Mouse (Mus musculus): ENCODE results near the gene Emx1. TPM values are rescaled to one million over a fixed set of nuclear protein-coding genes. Genes with fewer than 3 reads are reported as not detected.

Gene Emx1
- polyA plus RNA-seq, 1 experiment from 2014 or later, result 0.10 TPM

GRCm38 (mm10) chr6:85206939-85207285, 19.7 kb downstream of the Emx1 start:
- no peaks in the 10 kb centered on the region for H3K9me3 ChIP-seq (ENCODE audit: control insufficient read depth, low read length)
- no peak overlapping the region for H3K27ac ChIP-seq (ENCODE audit: low read length)
- no peaks in the 10 kb centered on the region for H3K27me3 ChIP-seq (replicated peaks; ENCODE audit: control insufficient read depth, insufficient read depth, low read length)
- no peak overlapping the region for H3K4me3 ChIP-seq (ENCODE audit: low read length)
- ATAC-seq, result peak; percentile 58
- no peaks in the 10 kb centered on the region for H3K36me3 ChIP-seq (ENCODE audit: control insufficient read depth, insufficient read depth, low read length)
- H3K4me2 ChIP-seq (ENCODE audit: low read depth, low read length), result peak overlapping the region; percentile 13; the same call in 1 of the 2 replicates
- H3K9ac ChIP-seq (ENCODE audit: low read depth, low read length), result no peak overlapping the region
- 0 out of 2 replicates have a peak, but pooled peaks cover 4% of the 10 kb centered on the region for H3K4me1 ChIP-seq (ENCODE audit: control insufficient read depth, insufficient read depth, low read length)
- 44% methylated on average over 15 of the region's 15 CpGs for WGBS

DNA sequence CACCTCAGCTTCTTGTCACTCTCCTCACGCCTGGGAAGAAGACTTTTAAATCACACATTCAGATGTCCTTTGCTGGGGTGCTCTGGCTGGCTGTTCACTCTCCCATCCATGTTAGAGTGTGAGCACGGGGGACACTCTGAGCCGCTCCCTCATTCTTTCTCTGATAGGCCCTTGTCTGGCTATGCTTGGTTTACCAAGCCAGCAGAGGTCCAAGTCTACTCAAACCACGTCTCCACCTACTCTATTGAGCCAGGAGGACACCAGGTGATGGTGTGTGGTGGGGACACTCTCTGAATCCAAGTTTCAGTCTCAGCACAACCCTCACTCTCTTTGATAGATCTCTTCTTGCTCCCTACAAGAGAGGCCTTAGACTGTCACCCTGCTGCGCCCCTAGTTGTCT, 20.1 kb downstream of the Emx1 start:
- no peak overlapping the region for H3K27ac ChIP-seq (ENCODE audit: low read length)
- no peak for ATAC-seq
- no peaks in the 10 kb centered on the region for H3K36me3 ChIP-seq (ENCODE audit: control insufficient read depth, insufficient read depth, low read length)
- no peaks in the 10 kb centered on the region for H3K9me3 ChIP-seq (ENCODE audit: control insufficient read depth, low read length)
- no peak overlapping the region for H3K9ac ChIP-seq (ENCODE audit: low read depth, low read length)
- no peak overlapping the region for H3K4me2 ChIP-seq (ENCODE audit: low read depth, low read length)
- H3K4me3 ChIP-seq (ENCODE audit: low read length), result no peak overlapping the region
- WGBS, result 62% methylated on average over 5 of the region's 5 CpGs
- 0 out of 2 replicates have a peak, but pooled peaks cover 4% of the 10 kb centered on the region for H3K4me1 ChIP-seq (ENCODE audit: control insufficient read depth, insufficient read depth, low read length)
- H3K27me3 ChIP-seq (replicated peaks; ENCODE audit: control insufficient read depth, insufficient read depth, low read length), result no peaks in the 10 kb centered on the region

- no peak overlapping the region for H3K27ac ChIP-seq (ENCODE audit: low read length)
- H3K4me1 ChIP-seq (ENCODE audit: control insufficient read depth, insufficient read depth, low read length), result 0 out of 2 replicates have a peak, but pooled peaks cover 4% of the 10 kb centered on the region
- H3K27me3 ChIP-seq (replicated peaks; ENCODE audit: control insufficient read depth, insufficient read depth, low read length), result no peaks in the 10 kb centered on the region
- WGBS, result 80% methylated on average over 9 of the region's 9 CpGs
- no peak overlapping the region for H3K4me3 ChIP-seq (ENCODE audit: low read length)
- no peak overlapping the region for H3K4me2 ChIP-seq (ENCODE audit: low read depth, low read length)
- no peaks in the 10 kb centered on the region for H3K36me3 ChIP-seq (ENCODE audit: control insufficient read depth, insufficient read depth, low read length)
- ATAC-seq, result no peak
- no peaks in the 10 kb centered on the region for H3K9me3 ChIP-seq (ENCODE audit: control insufficient read depth, low read length)
- H3K9ac ChIP-seq (ENCODE audit: low read depth, low read length), result no peak overlapping the region
Observed at GRCm38 (mm10) chr6:85209226-85209967, 22.2 kb downstream of the Emx1 start.

DNA sequence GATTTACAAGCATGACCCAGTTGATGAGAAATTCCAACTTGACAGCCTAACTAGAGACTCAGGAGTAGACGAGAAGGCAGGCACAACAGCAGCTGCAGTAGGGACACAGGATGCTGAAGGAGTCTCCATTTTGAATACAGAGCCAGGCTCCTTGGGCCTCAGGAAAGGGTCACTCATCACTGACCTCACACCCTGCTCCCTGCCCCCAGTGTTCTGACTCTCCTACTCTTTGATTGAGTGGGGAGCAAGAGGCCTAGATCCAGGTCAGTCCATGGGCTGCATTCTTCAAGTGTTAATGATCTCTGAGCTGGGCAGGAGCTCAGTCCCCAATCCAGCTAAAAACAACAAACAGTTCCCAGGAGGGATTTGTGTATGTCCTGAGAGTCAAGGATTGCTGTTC, 23.4 kb downstream of the Emx1 start:
- no peak for ATAC-seq
- no peaks in the 10 kb centered on the region for H3K27me3 ChIP-seq (replicated peaks; ENCODE audit: control insufficient read depth, insufficient read depth, low read length)
- H3K27ac ChIP-seq (ENCODE audit: low read length), result no peak overlapping the region
- 41% methylated on average over 1 of the region's 1 CpGs for WGBS
- no peak overlapping the region for H3K9ac ChIP-seq (ENCODE audit: low read depth, low read length)
- H3K4me1 ChIP-seq (ENCODE audit: control insufficient read depth, insufficient read depth, low read length), result 0 out of 2 replicates have a peak, but pooled peaks cover 4% of the 10 kb centered on the region
- no peaks in the 10 kb centered on the region for H3K36me3 ChIP-seq (ENCODE audit: control insufficient read depth, insufficient read depth, low read length)
- no peak overlapping the region for H3K4me3 ChIP-seq (ENCODE audit: low read length)
- no peaks in the 10 kb centered on the region for H3K9me3 ChIP-seq (ENCODE audit: control insufficient read depth, low read length)
- H3K4me2 ChIP-seq (ENCODE audit: low read depth, low read length), result no peak overlapping the region

- no peak overlapping the region for H3K4me3 ChIP-seq (ENCODE audit: low read length)
- 72% methylated on average over 4 of the region's 4 CpGs for WGBS
- H3K9ac ChIP-seq (ENCODE audit: low read depth, low read length), result no peak overlapping the region
- H3K27ac ChIP-seq (ENCODE audit: low read length), result no peak overlapping the region
- ATAC-seq, result no peak
- no peaks in the 10 kb centered on the region for H3K9me3 ChIP-seq (ENCODE audit: control insufficient read depth, low read length)
- no peak overlapping the region for H3K4me2 ChIP-seq (ENCODE audit: low read depth, low read length)
- H3K27me3 ChIP-seq (replicated peaks; ENCODE audit: control insufficient read depth, insufficient read depth, low read length), result no peaks in the 10 kb centered on the region
- H3K36me3 ChIP-seq (ENCODE audit: control insufficient read depth, insufficient read depth, low read length), result no peaks in the 10 kb centered on the region
- H3K4me1 ChIP-seq (ENCODE audit: control insufficient read depth, insufficient read depth, low read length), result no peaks in the 10 kb centered on the region
Observed at GRCm38 (mm10) chr6:85218251-85218650, 31.0 kb downstream of the Emx1 start.

GRCm38 (mm10) chr6:85218684-85219445, 31.6 kb downstream of the Emx1 start:
- ATAC-seq, result no peak
- WGBS, result 45% methylated on average over 5 of the region's 5 CpGs
- H3K9me3 ChIP-seq (ENCODE audit: control insufficient read depth, low read length), result no peaks in the 10 kb centered on the region
- no peak overlapping the region for H3K4me3 ChIP-seq (ENCODE audit: low read length)
- H3K4me1 ChIP-seq (ENCODE audit: control insufficient read depth, insufficient read depth, low read length), result no peaks in the 10 kb centered on the region
- no peaks in the 10 kb centered on the region for H3K36me3 ChIP-seq (ENCODE audit: control insufficient read depth, insufficient read depth, low read length)
- no peak overlapping the region for H3K27ac ChIP-seq (ENCODE audit: low read length)
- no peaks in the 10 kb centered on the region for H3K27me3 ChIP-seq (replicated peaks; ENCODE audit: control insufficient read depth, insufficient read depth, low read length)
- H3K4me2 ChIP-seq (ENCODE audit: low read depth, low read length), result no peak overlapping the region
- no peak overlapping the region for H3K9ac ChIP-seq (ENCODE audit: low read depth, low read length)

DNA sequence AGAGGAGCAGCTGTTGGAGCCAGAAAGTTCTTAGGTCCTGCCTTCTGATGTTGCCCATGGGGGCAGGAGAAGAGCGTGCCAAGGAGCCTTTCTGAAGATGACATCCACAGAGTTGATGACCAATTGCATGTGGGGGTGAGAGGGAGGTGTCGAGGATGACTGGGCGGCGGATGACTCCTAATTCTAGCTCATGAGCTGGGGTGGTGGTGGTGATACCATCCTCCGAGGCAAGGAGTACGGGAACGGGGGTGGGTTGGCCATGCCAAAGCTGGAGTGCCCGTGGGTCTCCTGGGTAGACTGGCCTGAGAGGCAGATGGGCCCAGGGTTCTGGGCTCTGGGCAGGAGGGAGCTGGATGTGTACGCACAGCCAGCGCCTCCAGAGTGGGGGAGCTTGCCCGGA, 32.5 kb downstream of the Emx1 start:
- Histone ChIP-seq H3K4me1 (ENCODE audit: control insufficient read depth, insufficient read depth, low read length) (no peaks in the 10 kb centered on the region), H3K27ac (ENCODE audit: low read length) (no peak overlapping the region), H3K4me2 (ENCODE audit: low read depth, low read length) (no peak overlapping the region), H3K4me3 (ENCODE audit: low read length) (no peak overlapping the region), H3K36me3 (ENCODE audit: control insufficient read depth, insufficient read depth, low read length) (no peaks in the 10 kb centered on the region), H3K27me3 (replicated peaks; ENCODE audit: control insufficient read depth, insufficient read depth, low read length) (no peaks in the 10 kb centered on the region), H3K9ac (ENCODE audit: low read depth, low read length) (no peak overlapping the region), H3K9me3 (ENCODE audit: control insufficient read depth, low read length) (no peaks in the 10 kb centered on the region)
- 95% methylated on average over 11 of the region's 11 CpGs for WGBS
- no peak for ATAC-seq

- Histone ChIP-seq H3K4me3 (ENCODE audit: low read length) (no peak overlapping the region), H3K27me3 (replicated peaks; ENCODE audit: control insufficient read depth, insufficient read depth, low read length) (no peaks in the 10 kb centered on the region), H3K9ac (ENCODE audit: low read depth, low read length) (no peak overlapping the region), H3K4me2 (ENCODE audit: low read depth, low read length) (no peak overlapping the region), H3K36me3 (ENCODE audit: control insufficient read depth, insufficient read depth, low read length) (no peaks in the 10 kb centered on the region), H3K4me1 (ENCODE audit: control insufficient read depth, insufficient read depth, low read length) (no peaks in the 10 kb centered on the region), H3K9me3 (ENCODE audit: control insufficient read depth, low read length) (no peaks in the 10 kb centered on the region), H3K27ac (ENCODE audit: low read length) (no peak overlapping the region)
- WGBS, result 45% methylated on average over 4 of the region's 4 CpGs
- ATAC-seq, result no peak
Observed at GRCm38 (mm10) chr6:85220917-85221316, 33.7 kb downstream of the Emx1 start.

DNA sequence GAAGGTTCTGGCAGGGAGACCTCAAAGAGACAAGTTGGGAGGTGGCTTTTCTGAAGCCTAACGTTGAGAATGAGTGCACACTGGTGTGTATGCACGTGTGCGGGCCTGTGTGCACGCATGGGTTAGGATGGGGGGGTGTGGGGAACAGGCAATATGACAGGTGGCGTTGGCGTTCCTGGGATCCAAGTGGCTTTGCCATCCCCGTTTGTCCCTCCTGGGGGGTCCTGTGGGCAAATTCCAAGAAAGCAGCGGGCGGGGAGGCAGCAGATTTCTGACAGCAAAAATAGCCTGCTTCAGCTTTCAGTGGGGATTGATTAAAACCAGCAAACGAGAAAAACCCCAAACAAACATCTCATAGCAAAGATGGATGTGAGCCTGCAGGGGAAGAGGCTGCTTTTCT, 35.3 kb downstream of the Emx1 start:
- H3K27me3 ChIP-seq (replicated peaks; ENCODE audit: control insufficient read depth, insufficient read depth, low read length), result no peaks in the 10 kb centered on the region
- WGBS, result 83% methylated on average over 10 of the region's 10 CpGs
- H3K4me2 ChIP-seq (ENCODE audit: low read depth, low read length), result no peak overlapping the region
- no peak overlapping the region for H3K4me3 ChIP-seq (ENCODE audit: low read length)
- H3K36me3 ChIP-seq (ENCODE audit: control insufficient read depth, insufficient read depth, low read length), result no peaks in the 10 kb centered on the region
- ATAC-seq, result no peak
- H3K9me3 ChIP-seq (ENCODE audit: control insufficient read depth, low read length), result no peaks in the 10 kb centered on the region
- no peaks in the 10 kb centered on the region for H3K4me1 ChIP-seq (ENCODE audit: control insufficient read depth, insufficient read depth, low read length)
- no peak overlapping the region for H3K27ac ChIP-seq (ENCODE audit: low read length)
- H3K9ac ChIP-seq (ENCODE audit: low read depth, low read length), result no peak overlapping the region

Data from intestine, embryonic 16.5 days (tissue).